In genomic region chr7:140828171-140828881, GRCm38 (mm10) we compare ENCODE assay signal across 9 mouse cellular contexts. TPM values are rescaled to one million over a fixed set of nuclear protein-coding genes. Genes with fewer than 3 reads are reported as not detected.
A peak's percentile ranks its signal among the peaks of the same experiment; 100 is the strongest.
DNase-seq lines count a peak whose midpoint lies in the region; ATAC-seq and TF ChIP-seq lines count a peak whose summit lies in the region.
"Had no signal": no experiment of that assay in that cellular context is flagged by ENCODE, and none has a peak within 500 bp of the region (broad histone marks: within the 10 kb centered on the region; RNA-seq: fewer than 3 reads in every experiment).

No protein-coding gene starts in this region.

- no peak for DNase-seq in frontal cortex, postnatal 14 days (ENCODE audit: low spot score in 2 of 2)
- peak; percentile 68 to 69 for DNase-seq in cerebellum, postnatal 36 days
- peak; percentile 84 to 89 for DNase-seq in kidney, adult 8-10 months
- no peak for DNase-seq in lung, adult 2 months
- peak; percentile 35 for DNase-seq in right cerebral cortex, postnatal 14 days
- no peak for DNase-seq in spleen, postnatal 10 days (ENCODE audit: low spot score in 2 of 2)

- no peaks in the 10 kb centered on the region for H3K36me3 ChIP-seq in E14TG2a.4 (ENCODE audit: insufficient read depth, low read length)

- H3K27me3 ChIP-seq in E14TG2a.4 (ENCODE audit: insufficient read depth, low read length), result peaks cover 3% of the 10 kb centered on the region; the same call in 1 of the 2 replicates

- WGBS in lung, adult 2 months, result 17% methylated on average over 8 of the region's 8 CpGs

- peak; percentile 96 for ATAC-seq in frontal cortex, adult (ENCODE audit: low TSS enrichment)

- H3K4me1 ChIP-seq in E14TG2a.4 (replicated peaks; ENCODE audit: low read depth, low read length), result peaks cover 12% of the 10 kb centered on the region
- 0 out of 2 replicates have a peak, but pooled peaks cover 2% of the 10 kb centered on the region for H3K4me1 ChIP-seq in lung, adult 2 months (ENCODE audit: control insufficient read depth, insufficient read depth, low read length)

- TF ChIP-seq POLR2A in lung, adult 2 months (IDR thresholded peaks at IDR 0.05; ENCODE audit: borderline replicate concordance, extremely low read depth, low read depth, low read length), result no peak

- H3K4me3 ChIP-seq in E14TG2a.4 (replicated peaks; ENCODE audit: low read length), result no peak overlapping the region
- peak overlapping the region; percentile 13 for H3K4me3 ChIP-seq in lung, adult 2 months (replicated peaks; ENCODE audit: extremely low read depth, low read depth, low read length)

- peak; percentile 18; the same call in 1 of the 2 replicates for TF ChIP-seq CTCF in E14TG2a.4 (conservative IDR thresholded peaks at IDR 0.05; ENCODE audit: low read length)
- no peak for TF ChIP-seq CTCF in lung, adult 2 months (IDR thresholded peaks at IDR 0.05; ENCODE audit: insufficient read depth, low read length)

- H3K9me3 ChIP-seq in E14TG2a.4 (ENCODE audit: low read length), result no peaks in the 10 kb centered on the region

RNA-seq across cellular contexts. Expression of gene Zfp941, which starts 6.3 kb away (rescaled TPM):
- polyA plus RNA-seq in lung, adult 2 months (2012; rRNA removed), result 0.06 and 0.19 TPM in 2 replicates

RNA-seq across cellular contexts. Expression of gene Urah, which starts 6.5 kb away (rescaled TPM):
- 19.7 and 23.3 TPM in 2 replicates for polyA plus RNA-seq in lung, adult 2 months (2012; rRNA removed)

RNA-seq across cellular contexts. Expression of gene Scgb1c1, which starts 17.0 kb away (rescaled TPM):
- 45.0 and 76.2 TPM in 2 replicates for polyA plus RNA-seq in lung, adult 2 months (2012; rRNA removed)
- polyA plus RNA-seq: limb, embryonic 11.5 days had no signal

RNA-seq across cellular contexts. Expression of gene Odf3, which starts 19.3 kb away (rescaled TPM):
- 0.24 TPM in 1 of 2 replicates, not detected in the other for polyA plus RNA-seq in lung, adult 2 months (2012; rRNA removed)
- polyA plus RNA-seq: limb, embryonic 11.5 days had no signal

RNA-seq across cellular contexts. Expression of gene Gm45785, which starts 27.8 kb away (rescaled TPM):
- polyA plus RNA-seq in lung, adult 2 months (2012; rRNA removed), result 2.2 TPM in 1 of 2 replicates, not detected in the other
- polyA plus RNA-seq: limb, embryonic 11.5 days had no signal

Comparison
In these comparisons a context has a peak if more than half of its experiments do, and no peak if none do; other contexts are left out.
1. DNase-seq: peak in cerebellum, postnatal 36 days (2 of 2), kidney, adult 8-10 months (2 of 2) and right cerebral cortex, postnatal 14 days (single experiment); none in frontal cortex, postnatal 14 days (0 of 2), lung, adult 2 months (single experiment) and spleen, postnatal 10 days (0 of 2).